Mouse (Mus musculus) midbrain, embryonic 13.5 days (tissue): ENCODE results near the gene Rin2. TPM values are rescaled to one million over a fixed set of nuclear protein-coding genes. Genes with fewer than 3 reads are reported as not detected.

Source experiments
- ATAC-seq: fragments of 200-750 bp; cut with Nextera tagmentation; 2 replicates; pipeline ENCODE4 v1.8.0; 2017; ENCODE audit warnings: mild to moderate bottlenecking, moderate TSS enrichment, moderate library complexity
- H3K27ac ChIP-seq: fragments of 300-500 bp; sonication (generic); 2 replicates; pipeline ENCODE4 v1.5.1; 2015; ENCODE audit warnings: inconsistent platforms, mild to moderate bottlenecking, moderate library complexity
- H3K27me3 ChIP-seq: fragments of 300-500 bp; sonication (generic); 2 replicates; pipeline ENCODE4 v1.6.1; 2015; ENCODE audit warnings: mild to moderate bottlenecking, inconsistent platforms
- H3K36me3 ChIP-seq: fragments of 300-500 bp; sonication (generic); 2 replicates; pipeline ENCODE4 v1.6.1; 2015; ENCODE audit warnings: mild to moderate bottlenecking, inconsistent platforms
- H3K4me1 ChIP-seq: fragments of 300-500 bp; sonication (generic); replicated peaks from 2 replicates; pipeline ENCODE4 v1.6.1; 2015; ENCODE audit warnings: inconsistent platforms
- H3K4me2 ChIP-seq: fragments of 300-500 bp; sonication (generic); replicated peaks from 2 replicates; pipeline ENCODE4 v1.6.1; 2015; ENCODE audit warnings: moderate library complexity, mild to moderate bottlenecking, inconsistent platforms
- H3K4me3 ChIP-seq: fragments of 300-500 bp; sonication (generic); replicated peaks from 2 replicates; pipeline ENCODE4 v1.5.1; 2015; ENCODE audit warnings: mild to moderate bottlenecking, inconsistent platforms
- H3K9ac ChIP-seq: fragments of 300-500 bp; sonication (generic); replicated peaks from 2 replicates; pipeline ENCODE4 v1.6.1; 2015; ENCODE audit warnings: mild to moderate bottlenecking, inconsistent platforms
- H3K9me3 ChIP-seq: fragments of 300-500 bp; sonication (generic); 2 replicates; pipeline ENCODE4 v1.6.1; 2016; ENCODE audit warnings: mild to moderate bottlenecking, inconsistent platforms
- WGBS: fragments of 180-500 bp; shearing (Covaris S2); methylation state at CpG from one replicate; pipeline ENCODE4 v1.1.7; 2015; 5-methylcytosine and 5-hydroxymethylcytosine counted together
- polyA plus RNA-seq: library from polyadenylated mRNA; unstranded; fragments of >200 nt; fragmentation: Nextera tagmentation; extraction: Ambion mirVana; gene quantifications from 2 replicates; pipeline ENCODE4 v1.2.1, GENCODE M21; 2015

Rin2 gene
- polyA plus RNA-seq, 1 experiment from 2014 or later = 12.8 TPM

DNA sequence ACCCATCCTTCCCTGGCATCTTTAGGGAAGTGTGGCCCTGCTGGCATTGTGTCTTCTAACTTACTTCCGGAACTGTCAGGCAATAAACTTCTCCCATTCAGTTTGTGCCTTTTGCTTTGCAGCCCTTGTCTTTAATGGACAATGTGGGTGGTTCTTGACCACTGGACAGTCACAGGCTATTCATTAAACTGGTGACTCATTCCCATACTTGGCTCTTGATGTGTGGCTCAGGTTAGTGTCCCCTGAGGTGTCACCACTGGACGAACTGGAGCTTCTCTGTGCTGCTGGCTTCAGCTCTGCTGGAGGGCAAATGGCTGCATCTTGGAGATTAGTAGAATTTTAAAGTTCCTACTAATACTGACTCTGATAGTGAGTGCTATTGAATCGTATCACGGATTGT is 11.0 kb downstream of the Rin2 start:
- WGBS = 91% methylated on average over 4 of the region's 4 CpGs

DNA sequence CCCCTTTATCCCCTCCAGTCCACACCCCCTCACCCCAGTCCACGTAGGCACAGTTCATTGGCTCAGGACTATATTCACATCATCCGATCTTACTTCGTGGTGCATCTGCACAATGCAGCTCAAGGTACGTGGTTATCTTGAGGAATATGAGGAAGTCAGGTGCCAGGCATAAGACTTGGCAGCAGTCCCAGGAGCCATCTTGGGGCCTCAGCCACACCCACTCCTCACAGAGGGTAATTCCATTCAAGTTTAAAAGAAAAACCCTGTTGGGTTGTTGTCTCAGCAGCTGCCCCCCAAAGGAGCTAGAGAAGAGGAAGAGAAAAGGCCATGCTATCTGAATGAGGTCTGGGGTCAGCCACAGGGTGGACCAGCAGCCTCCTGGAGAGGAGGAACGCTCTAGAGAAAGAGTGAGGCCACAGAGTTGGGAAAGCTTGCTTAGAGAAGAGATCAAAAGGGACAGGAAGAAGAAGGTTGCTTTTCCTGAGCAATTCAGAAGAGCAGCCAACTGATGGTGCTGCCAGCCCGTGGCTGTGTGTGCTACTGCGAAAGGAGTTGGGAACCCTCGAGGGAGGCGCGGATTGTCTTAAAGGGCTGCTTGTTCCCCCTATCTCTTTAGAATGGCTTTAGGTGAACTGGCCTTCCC is 16.5 kb downstream of the Rin2 start:
- Histone ChIP-seq H3K9me3 (no peaks in the 10 kb centered on the region), H3K4me3 (no peak overlapping the region), H3K27me3 (no peaks in the 10 kb centered on the region), H3K27ac (no peak overlapping the region), H3K36me3 (no peaks in the 10 kb centered on the region), H3K4me2 (no peak overlapping the region), H3K9ac (no peak overlapping the region), H3K4me1 (no peaks in the 10 kb centered on the region)
- ATAC-seq = no peak
- WGBS = 82% methylated on average over 10 of the region's 10 CpGs

More for the DNA sequence above, 11.0 kb downstream of the Rin2 start:
- Histone ChIP-seq H3K36me3 (no peaks in the 10 kb centered on the region), H3K9ac (no peak overlapping the region), H3K4me3 (no peak overlapping the region), H3K9me3 (no peaks in the 10 kb centered on the region), H3K4me1 (no peaks in the 10 kb centered on the region), H3K27ac (no peak overlapping the region), H3K27me3 (no peaks in the 10 kb centered on the region), H3K4me2 (no peak overlapping the region)
- ATAC-seq = no peak

DNA sequence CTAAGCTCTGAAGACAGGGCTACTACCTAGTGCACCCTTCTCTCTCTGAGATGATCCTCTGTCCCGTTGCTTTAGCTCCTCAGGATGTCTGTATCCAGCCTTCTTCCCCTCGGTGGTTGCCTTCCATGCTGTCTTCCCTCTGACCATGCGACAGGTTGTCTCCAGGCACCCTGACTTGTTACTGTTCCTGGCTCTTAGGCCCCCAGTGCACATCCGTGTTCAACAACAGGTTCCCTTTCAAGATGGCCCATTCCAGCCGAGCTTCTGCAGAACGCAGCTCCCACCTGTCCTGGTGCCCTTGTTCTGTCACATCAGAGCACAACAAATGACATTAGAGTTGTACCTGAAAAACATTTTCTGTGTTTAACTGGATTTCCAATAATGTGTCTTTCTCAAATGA is 22.1 kb downstream of the Rin2 start:
- no peak for ATAC-seq
- H3K27me3 ChIP-seq = no peaks in the 10 kb centered on the region
- H3K4me2 ChIP-seq = no peak overlapping the region
- H3K36me3 ChIP-seq = no peaks in the 10 kb centered on the region
- no peaks in the 10 kb centered on the region for H3K4me1 ChIP-seq
- H3K9ac ChIP-seq = no peak overlapping the region
- no peak overlapping the region for H3K4me3 ChIP-seq
- no peaks in the 10 kb centered on the region for H3K9me3 ChIP-seq
- whole genome bisulfite sequencing = 83% methylated on average over 6 of the region's 6 CpGs
- H3K27ac ChIP-seq = no peak overlapping the region

DNA sequence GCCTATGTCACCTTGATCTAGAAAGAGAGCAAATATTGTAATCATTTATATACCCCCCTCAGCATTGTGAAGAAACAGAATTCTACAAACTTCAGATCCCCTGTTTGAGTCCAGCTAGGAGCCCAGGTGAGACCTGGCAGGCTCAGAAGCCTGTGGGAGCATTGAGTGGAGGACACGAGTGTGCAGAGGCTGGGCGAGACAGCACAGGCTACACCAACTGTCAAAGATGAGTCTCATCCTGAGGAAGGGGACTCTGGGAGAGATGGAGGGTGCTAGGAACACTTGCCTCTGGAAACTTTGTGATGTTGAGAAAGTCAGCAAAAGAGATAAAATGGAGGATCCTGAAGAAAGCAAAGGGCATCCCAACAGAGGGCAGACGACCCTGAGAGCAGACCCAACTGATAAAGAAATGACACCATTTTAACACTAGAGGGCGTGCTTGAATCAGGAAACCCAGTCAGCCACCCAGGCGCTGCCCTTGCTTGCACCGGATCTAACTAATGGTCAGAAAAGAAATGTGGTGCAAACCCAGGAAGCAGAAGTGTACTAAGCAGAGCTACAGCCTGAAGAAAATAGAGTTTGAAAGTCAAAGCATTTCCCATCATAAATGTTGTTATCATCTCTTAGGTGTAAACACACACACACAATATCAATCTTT is 24.5 kb downstream of the Rin2 start:
- H3K4me1 ChIP-seq = no peaks in the 10 kb centered on the region
- H3K9ac ChIP-seq = no peak overlapping the region
- H3K27me3 ChIP-seq = no peaks in the 10 kb centered on the region
- no peak overlapping the region for H3K4me3 ChIP-seq
- no peaks in the 10 kb centered on the region for H3K9me3 ChIP-seq
- peak; percentile 66 for ATAC-seq
- H3K27ac ChIP-seq = no peak overlapping the region
- no peak overlapping the region for H3K4me2 ChIP-seq
- 33% methylated on average over 6 of the region's 6 CpGs for WGBS
- H3K36me3 ChIP-seq = no peaks in the 10 kb centered on the region

GRCm38 (mm10) chr2:145700237-145700985 is 25.4 kb downstream of the Rin2 start:
- Histone ChIP-seq H3K9ac (no peak overlapping the region), H3K36me3 (no peaks in the 10 kb centered on the region), H3K27ac (no peak overlapping the region), H3K27me3 (no peaks in the 10 kb centered on the region), H3K4me1 (no peaks in the 10 kb centered on the region), H3K4me2 (no peak overlapping the region), H3K9me3 (no peaks in the 10 kb centered on the region), H3K4me3 (no peak overlapping the region)
- 71% methylated on average over 8 of the region's 8 CpGs for WGBS
- ATAC-seq = no peak

GRCm38 (mm10) chr2:145701605-145702335 is 26.8 kb downstream of the Rin2 start:
- WGBS = 88% methylated on average over 12 of the region's 12 CpGs
- no peak for ATAC-seq
- no peak overlapping the region for H3K9ac ChIP-seq

GRCm38 (mm10) chr2:145704738-145705137 is 29.7 kb downstream of the Rin2 start:
- Histone ChIP-seq H3K4me2 (no peak overlapping the region), H3K4me3 (no peak overlapping the region), H3K27me3 (no peaks in the 10 kb centered on the region), H3K4me1 (no peaks in the 10 kb centered on the region), H3K9me3 (no peaks in the 10 kb centered on the region), H3K27ac (no peak overlapping the region), H3K36me3 (no peaks in the 10 kb centered on the region), H3K9ac (no peak overlapping the region)
- 81% methylated on average over 7 of the region's 7 CpGs for WGBS
- no peak for ATAC-seq

More at GRCm38 (mm10) chr2:145701605-145702335, 26.8 kb downstream of the Rin2 start:
- no peak overlapping the region for H3K4me2 ChIP-seq
- no peaks in the 10 kb centered on the region for H3K4me1 ChIP-seq
- H3K9me3 ChIP-seq = no peaks in the 10 kb centered on the region
- no peaks in the 10 kb centered on the region for H3K27me3 ChIP-seq
- no peaks in the 10 kb centered on the region for H3K36me3 ChIP-seq
- H3K4me3 ChIP-seq = no peak overlapping the region
- no peak overlapping the region for H3K27ac ChIP-seq

- Histone ChIP-seq H3K9me3 (no peaks in the 10 kb centered on the region), H3K4me3 (no peak overlapping the region), H3K4me1 (peaks cover 4% of the 10 kb centered on the region; the same call in 1 of the 2 replicates), H3K36me3 (peaks cover 3% of the 10 kb centered on the region; the same call in 1 of the 2 replicates), H3K27ac (no peak overlapping the region), H3K9ac (no peak overlapping the region), H3K27me3 (no peaks in the 10 kb centered on the region), H3K4me2 (no peak overlapping the region)
- 85% methylated on average over 11 of the region's 11 CpGs for WGBS
- no peak for ATAC-seq
These were observed 34.8 kb downstream of the Rin2 start for GRCm38 (mm10) chr2:145709727-145710389.

GRCm38 (mm10) chr2:145711512-145711911 is 36.5 kb downstream of the Rin2 start:
- no peaks in the 10 kb centered on the region for H3K27me3 ChIP-seq
- no peak for ATAC-seq
- peaks cover 4% of the 10 kb centered on the region; the same call in 1 of the 2 replicates for H3K4me1 ChIP-seq
- no peaks in the 10 kb centered on the region for H3K9me3 ChIP-seq
- no peak overlapping the region for H3K27ac ChIP-seq
- no peak overlapping the region for H3K4me2 ChIP-seq
- no peak overlapping the region for H3K4me3 ChIP-seq
- peaks cover 3% of the 10 kb centered on the region; the same call in 1 of the 2 replicates for H3K36me3 ChIP-seq
- no peak overlapping the region for H3K9ac ChIP-seq
- 83% methylated on average over 3 of the region's 3 CpGs for WGBS

DNA sequence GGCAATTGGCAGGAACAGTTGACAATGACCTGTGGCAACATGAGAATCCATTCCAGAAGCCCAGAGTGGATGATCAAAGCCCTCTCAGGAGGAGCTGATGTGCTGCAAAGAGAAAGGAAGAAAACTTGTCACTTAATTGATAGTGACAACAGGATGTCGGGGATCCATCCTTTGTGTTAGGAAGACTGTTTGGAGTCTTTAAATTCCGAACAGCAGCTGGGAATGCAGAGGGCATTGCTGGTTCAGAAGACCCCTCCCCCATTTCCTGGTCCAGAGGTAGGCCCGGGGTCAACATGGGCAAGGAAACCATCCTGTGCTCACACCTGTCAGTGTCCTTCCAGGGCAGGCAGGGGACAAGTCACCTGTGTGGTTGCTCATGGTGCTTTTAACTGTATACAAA is 37.0 kb downstream of the Rin2 start:
- Histone ChIP-seq H3K27me3 (no peaks in the 10 kb centered on the region), H3K4me2 (no peak overlapping the region), H3K4me3 (no peak overlapping the region), H3K36me3 (peaks cover 3% of the 10 kb centered on the region; the same call in 1 of the 2 replicates), H3K9me3 (no peaks in the 10 kb centered on the region), H3K9ac (no peak overlapping the region), H3K27ac (no peak overlapping the region), H3K4me1 (peaks cover 4% of the 10 kb centered on the region; the same call in 1 of the 2 replicates)
- 32% methylated on average over 3 of the region's 3 CpGs for WGBS
- ATAC-seq = no peak

DNA sequence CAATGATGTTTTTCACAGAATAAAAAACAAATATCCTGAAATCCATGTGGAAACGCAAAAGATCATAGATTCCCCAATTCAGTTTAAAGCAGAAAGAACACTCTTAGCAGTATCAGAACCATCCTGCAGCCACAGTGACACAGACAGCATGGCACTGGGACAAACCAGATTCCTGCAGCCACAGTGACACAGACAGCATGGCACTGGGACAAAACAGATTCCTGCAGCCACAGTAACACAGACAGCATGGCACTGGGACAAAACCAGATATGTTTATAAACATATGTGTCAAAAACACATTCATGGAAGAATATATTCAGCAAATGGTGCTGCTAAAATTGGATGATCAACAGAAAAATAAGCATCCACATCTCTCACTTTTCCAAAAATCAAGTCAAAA is 42.5 kb downstream of the Rin2 start:
- no peak overlapping the region for H3K9ac ChIP-seq

More for the DNA sequence above, 42.5 kb downstream of the Rin2 start:
- H3K4me1 ChIP-seq = no peaks in the 10 kb centered on the region
- no peaks in the 10 kb centered on the region for H3K27me3 ChIP-seq
- H3K27ac ChIP-seq = no peak overlapping the region
- no peaks in the 10 kb centered on the region for H3K9me3 ChIP-seq
- peaks cover 3% of the 10 kb centered on the region; the same call in 1 of the 2 replicates for H3K36me3 ChIP-seq
- ATAC-seq = no peak
- no peak overlapping the region for H3K4me2 ChIP-seq
- no peak overlapping the region for H3K4me3 ChIP-seq
- WGBS = 87% methylated on average over 1 of the region's 1 CpGs
